Mouse (Mus musculus): ENCODE results near the gene Cfap126. TPM values are rescaled to one million over a fixed set of nuclear protein-coding genes. Genes with fewer than 3 reads are reported as not detected.

Cfap126 gene
- polyA plus RNA-seq, 1 experiment from 2014 or later: 2.2 TPM

GRCm38 (mm10) chr1:171150838-171151391 is 37.2 kb downstream of the Cfap126 start:
- Histone ChIP-seq H3K27me3 (ENCODE audit: poor library complexity, severe bottlenecking) (peaks cover 11% of the 10 kb centered on the region), H3K4me3 (peak overlapping the region; percentile 96), H3K36me3 (replicated peaks) (peaks cover 2% of the 10 kb centered on the region), H3K27ac (peak overlapping the region; percentile 92), H3K4me1 (peaks cover 29% of the 10 kb centered on the region), H3K9me3 (no peaks in the 10 kb centered on the region)
- 6% methylated on average over 18 of the region's 18 CpGs for WGBS
- peak; percentile 19 for DNase-seq (ENCODE audit: extremely low spot score, low spot score)

GRCm38 (mm10) chr1:171151966-171152365 is 38.2 kb downstream of the Cfap126 start:
- Histone ChIP-seq H3K27me3 (ENCODE audit: poor library complexity, severe bottlenecking) (peaks cover 22% of the 10 kb centered on the region), H3K4me3 (no peak overlapping the region), H3K36me3 (replicated peaks) (no peaks in the 10 kb centered on the region), H3K9me3 (no peaks in the 10 kb centered on the region), H3K27ac (no peak overlapping the region), H3K4me1 (peaks cover 29% of the 10 kb centered on the region)
- DNase-seq (ENCODE audit: extremely low spot score, low spot score): no peak
- WGBS: 85% methylated on average over 4 of the region's 4 CpGs

- peaks cover 20% of the 10 kb centered on the region for H3K4me1 ChIP-seq
- no peaks in the 10 kb centered on the region for H3K9me3 ChIP-seq
- no peak overlapping the region for H3K27ac ChIP-seq
- no peak for DNase-seq (ENCODE audit: extremely low spot score, low spot score)
- peaks cover 67% of the 10 kb centered on the region for H3K27me3 ChIP-seq (ENCODE audit: poor library complexity, severe bottlenecking)
- WGBS: 71% methylated on average over 3 of the region's 3 CpGs
- H3K36me3 ChIP-seq (replicated peaks): no peaks in the 10 kb centered on the region
- H3K4me3 ChIP-seq: no peak overlapping the region
Observed at GRCm38 (mm10) chr1:171156644-171157043, 42.9 kb downstream of the Cfap126 start.

- no peaks in the 10 kb centered on the region for H3K9me3 ChIP-seq
- DNase-seq (ENCODE audit: extremely low spot score, low spot score): no peak
- H3K27ac ChIP-seq: no peak overlapping the region
- H3K4me3 ChIP-seq: no peak overlapping the region
- peaks cover 72% of the 10 kb centered on the region for H3K27me3 ChIP-seq (ENCODE audit: poor library complexity, severe bottlenecking)
- H3K4me1 ChIP-seq: peaks cover 20% of the 10 kb centered on the region
- H3K36me3 ChIP-seq (replicated peaks): no peaks in the 10 kb centered on the region
Observed at GRCm38 (mm10) chr1:171157965-171158364, 44.2 kb downstream of the Cfap126 start.

- peak overlapping the region; percentile 44 for H3K4me3 ChIP-seq
- H3K27me3 ChIP-seq (ENCODE audit: poor library complexity, severe bottlenecking): peaks cover 72% of the 10 kb centered on the region
- DNase-seq (ENCODE audit: extremely low spot score, low spot score): no peak
- H3K4me1 ChIP-seq: peaks cover 23% of the 10 kb centered on the region
- no peak overlapping the region for H3K27ac ChIP-seq
- no peaks in the 10 kb centered on the region for H3K36me3 ChIP-seq (replicated peaks)
- H3K9me3 ChIP-seq: no peaks in the 10 kb centered on the region
- 2% methylated on average over 15 of the region's 15 CpGs for WGBS
Observed at GRCm38 (mm10) chr1:171159485-171159975, 45.8 kb downstream of the Cfap126 start.

- H3K27ac ChIP-seq: no peak overlapping the region
- no peaks in the 10 kb centered on the region for H3K36me3 ChIP-seq (replicated peaks)
- no peak for DNase-seq (ENCODE audit: extremely low spot score, low spot score)
- H3K9me3 ChIP-seq: no peaks in the 10 kb centered on the region
- peaks cover 46% of the 10 kb centered on the region for H3K27me3 ChIP-seq (ENCODE audit: poor library complexity, severe bottlenecking)
- 94% methylated on average over 3 of the region's 3 CpGs for WGBS
- no peak overlapping the region for H3K4me3 ChIP-seq
- H3K4me1 ChIP-seq: peaks cover 19% of the 10 kb centered on the region
Observed at GRCm38 (mm10) chr1:171162526-171162925, 48.8 kb downstream of the Cfap126 start.

GRCm38 (mm10) chr1:171164258-171164657 is 50.5 kb downstream of the Cfap126 start:
- H3K27me3 ChIP-seq (ENCODE audit: poor library complexity, severe bottlenecking): peaks cover 29% of the 10 kb centered on the region
- WGBS: 41% methylated on average over 3 of the region's 3 CpGs
- no peak overlapping the region for H3K4me3 ChIP-seq
- peaks cover 18% of the 10 kb centered on the region for H3K4me1 ChIP-seq
- no peak overlapping the region for H3K27ac ChIP-seq
- no peaks in the 10 kb centered on the region for H3K9me3 ChIP-seq
- H3K36me3 ChIP-seq (replicated peaks): no peaks in the 10 kb centered on the region
- DNase-seq (ENCODE audit: extremely low spot score, low spot score): no peak

- Histone ChIP-seq H3K36me3 (replicated peaks) (no peaks in the 10 kb centered on the region), H3K4me1 (peaks cover 3% of the 10 kb centered on the region; the same call in 1 of the 2 replicates), H3K27ac (no peak overlapping the region), H3K9me3 (no peaks in the 10 kb centered on the region), H3K4me3 (no peak overlapping the region), H3K27me3 (ENCODE audit: poor library complexity, severe bottlenecking) (peaks cover 14% of the 10 kb centered on the region)
- DNase-seq (ENCODE audit: extremely low spot score, low spot score): no peak
- 87% methylated on average over 5 of the region's 5 CpGs for WGBS
Observed at GRCm38 (mm10) chr1:171165629-171166345, 52.1 kb downstream of the Cfap126 start.

- WGBS: 89% methylated on average over 12 of the region's 12 CpGs
- Histone ChIP-seq H3K4me3 (no peak overlapping the region), H3K27me3 (ENCODE audit: poor library complexity, severe bottlenecking) (no peaks in the 10 kb centered on the region), H3K4me1 (peaks cover 3% of the 10 kb centered on the region; the same call in 1 of the 2 replicates), H3K36me3 (replicated peaks) (no peaks in the 10 kb centered on the region), H3K9me3 (no peaks in the 10 kb centered on the region), H3K27ac (no peak overlapping the region)
- DNase-seq (ENCODE audit: extremely low spot score, low spot score): no peak
Observed at GRCm38 (mm10) chr1:171168906-171169305, 55.2 kb downstream of the Cfap126 start.

- H3K36me3 ChIP-seq (replicated peaks): no peaks in the 10 kb centered on the region
- no peaks in the 10 kb centered on the region for H3K27me3 ChIP-seq (ENCODE audit: poor library complexity, severe bottlenecking)
- no peak overlapping the region for H3K4me3 ChIP-seq
- 71% methylated on average over 3 of the region's 3 CpGs for WGBS
- H3K4me1 ChIP-seq: no peaks in the 10 kb centered on the region
- no peak overlapping the region for H3K27ac ChIP-seq
- no peak for DNase-seq (ENCODE audit: extremely low spot score, low spot score)
- no peaks in the 10 kb centered on the region for H3K9me3 ChIP-seq
Observed at GRCm38 (mm10) chr1:171169913-171170312, 56.2 kb downstream of the Cfap126 start.

- Histone ChIP-seq H3K4me1 (no peaks in the 10 kb centered on the region), H3K4me3 (no peak overlapping the region), H3K9me3 (no peaks in the 10 kb centered on the region), H3K27ac (no peak overlapping the region), H3K36me3 (replicated peaks) (no peaks in the 10 kb centered on the region), H3K27me3 (ENCODE audit: poor library complexity, severe bottlenecking) (no peaks in the 10 kb centered on the region)
- DNase-seq (ENCODE audit: extremely low spot score, low spot score): no peak
- WGBS: 66% methylated on average over 3 of the region's 3 CpGs
Observed at GRCm38 (mm10) chr1:171171138-171171537, 57.4 kb downstream of the Cfap126 start.

GRCm38 (mm10) chr1:171172779-171173178 is 59.1 kb downstream of the Cfap126 start:
- Histone ChIP-seq H3K36me3 (replicated peaks) (no peaks in the 10 kb centered on the region), H3K27me3 (ENCODE audit: poor library complexity, severe bottlenecking) (no peaks in the 10 kb centered on the region), H3K27ac (no peak overlapping the region), H3K4me1 (no peaks in the 10 kb centered on the region), H3K4me3 (no peak overlapping the region), H3K9me3 (no peaks in the 10 kb centered on the region)
- 97% methylated on average over 8 of the region's 8 CpGs for WGBS
- no peak for DNase-seq (ENCODE audit: extremely low spot score, low spot score)

All from forebrain, embryonic 10.5 days (tissue).